Mouse (Mus musculus) liver, embryonic 14.5 days (tissue): ENCODE data around the gene Tnni3.

Experiments used
- CTCF ChIP-seq: IDR thresholded peaks from 2 replicates; pipeline ENCODE4 v1.5.1; 2016; ENCODE audit warnings: antibody characterized with exemption, low read depth, control low read depth
- EP300 ChIP-seq: IDR thresholded peaks from 2 replicates; pipeline ENCODE4 v1.6.1; 2016; ENCODE audit warnings: antibody characterized with exemption, low read depth

- TF ChIP-seq CTCF (no peak), EP300 (no peak)
These were observed 8.2 kb downstream of the Tnni3 start for GRCm38 (mm10) chr7:4515853-4516252.
